Mouse (Mus musculus): ENCODE measurements around the gene Cabin1.

DNA sequence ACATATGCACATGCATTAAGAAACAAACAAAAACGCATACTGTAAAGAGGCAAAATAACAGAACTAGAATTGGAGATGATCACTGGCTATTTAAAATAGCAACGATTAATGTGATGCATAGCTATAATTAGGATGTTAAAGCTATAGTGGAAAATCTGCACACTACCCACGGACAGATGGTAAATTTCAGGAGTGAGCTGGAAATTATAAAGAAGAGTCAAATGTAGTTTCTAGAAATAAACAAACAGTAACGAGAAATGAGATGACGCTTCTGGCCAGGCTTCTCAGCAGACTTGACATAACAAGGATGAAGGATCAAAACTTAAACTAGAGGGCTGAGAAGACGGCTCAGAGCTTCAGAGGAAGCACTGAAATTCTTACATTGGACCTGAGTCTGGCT is 62.9 kb downstream of the Cabin1 start:
- TF ChIP-seq CTCF (IDR thresholded peaks at IDR 0.05; ENCODE audit: borderline replicate concordance, control insufficient read depth, extremely low read depth, insufficient read depth, low read length, poor library complexity) (no peak), POLR2A (IDR thresholded peaks at IDR 0.05; ENCODE audit: control insufficient read depth, extremely low read depth, insufficient read depth, low read length, poor library complexity) (no peak)

All from thymus, adult 2 months (tissue).